Mouse (Mus musculus): ENCODE data around the gene Clba1. TPM values are rescaled to one million over a fixed set of nuclear protein-coding genes. Genes with fewer than 3 reads are reported as not detected.

The Clba1 gene
- polyA plus RNA-seq, 1 experiment from 2014 or later = 0.69 TPM

- WGBS (ENCODE audit: insufficient replicate concordance) = 85% methylated on average over 3 of the region's 3 CpGs
- H3K36me3 ChIP-seq (replicated peaks; ENCODE audit: insufficient read depth, low read length) = no peaks in the 10 kb centered on the region
- no peak overlapping the region for H3K27ac ChIP-seq (ENCODE audit: low read depth)
- ATAC-seq (no peak), DNase-seq (no peak)
- H3K27me3 ChIP-seq (ENCODE audit: insufficient read depth, low read length) = no peaks in the 10 kb centered on the region
- no peak overlapping the region for H3K4me2 ChIP-seq (ENCODE audit: low read depth, low read length)
- peaks cover 4% of the 10 kb centered on the region; the same call in 1 of the 2 replicates for H3K4me1 ChIP-seq (ENCODE audit: insufficient read depth)
- H3K4me3 ChIP-seq (ENCODE audit: low read depth, low read length) = no peak overlapping the region
- TF ChIP-seq CTCF (IDR thresholded peaks at IDR 0.05; ENCODE audit: low read depth) = peak; percentile 27; the same call in 1 of the 2 replicates
- TF ChIP-seq EP300 (IDR thresholded peaks at IDR 0.05; ENCODE audit: low read depth) = no peak
- H3K9ac ChIP-seq (replicated peaks) = no peak overlapping the region
- no peaks in the 10 kb centered on the region for H3K9me3 ChIP-seq (ENCODE audit: low read length)
These were observed 47.6 kb downstream of the Clba1 start for GRCm38 (mm10) chr12:112856338-112856737.

GRCm38 (mm10) chr12:112857021-112857925, 48.5 kb downstream of the Clba1 start:
- Histone ChIP-seq H3K9me3 (ENCODE audit: low read length) (no peaks in the 10 kb centered on the region), H3K27me3 (ENCODE audit: insufficient read depth, low read length) (no peaks in the 10 kb centered on the region), H3K27ac (ENCODE audit: low read depth) (0 out of 2 replicates have a peak overlapping the region, but pooled peaks have one; percentile 22), H3K4me2 (ENCODE audit: low read depth, low read length) (no peak overlapping the region), H3K9ac (replicated peaks) (no peak overlapping the region), H3K36me3 (replicated peaks; ENCODE audit: insufficient read depth, low read length) (no peaks in the 10 kb centered on the region), H3K4me1 (ENCODE audit: insufficient read depth) (peaks cover 9% of the 10 kb centered on the region), H3K4me3 (ENCODE audit: low read depth, low read length) (no peak overlapping the region)
- peak; percentile 45 for ATAC-seq
- TF ChIP-seq EP300 (IDR thresholded peaks at IDR 0.05; ENCODE audit: low read depth) (no peak), CTCF (IDR thresholded peaks at IDR 0.05; ENCODE audit: low read depth) (no peak)
- DNase-seq = no peak
- WGBS (ENCODE audit: insufficient replicate concordance) = 54% methylated on average over 9 of the region's 9 CpGs

- no peak for TF ChIP-seq EP300 (IDR thresholded peaks at IDR 0.05; ENCODE audit: low read depth)
- no peak for TF ChIP-seq CTCF (IDR thresholded peaks at IDR 0.05; ENCODE audit: low read depth)
- H3K4me1 ChIP-seq (ENCODE audit: insufficient read depth) = peaks cover 9% of the 10 kb centered on the region
- H3K4me2 ChIP-seq (ENCODE audit: low read depth, low read length) = no peak overlapping the region
- 79% methylated on average over 9 of the region's 9 CpGs for WGBS (ENCODE audit: insufficient replicate concordance)
- H3K9ac ChIP-seq (replicated peaks) = no peak overlapping the region
- H3K36me3 ChIP-seq (replicated peaks; ENCODE audit: insufficient read depth, low read length) = no peaks in the 10 kb centered on the region
- H3K27ac ChIP-seq (ENCODE audit: low read depth) = no peak overlapping the region
- ATAC-seq (no peak), DNase-seq (no peak)
- H3K9me3 ChIP-seq (ENCODE audit: low read length) = no peaks in the 10 kb centered on the region
- no peaks in the 10 kb centered on the region for H3K27me3 ChIP-seq (ENCODE audit: insufficient read depth, low read length)
- no peak overlapping the region for H3K4me3 ChIP-seq (ENCODE audit: low read depth, low read length)
These were observed 50.0 kb downstream of the Clba1 start for GRCm38 (mm10) chr12:112858581-112859336.

GRCm38 (mm10) chr12:112859930-112860329, 51.2 kb downstream of the Clba1 start:
- H3K9ac ChIP-seq (replicated peaks) = peak overlapping the region; percentile 21; the same call in 1 of the 2 replicates
- no peak for ATAC-seq
- no peak for DNase-seq
- H3K9me3 ChIP-seq (ENCODE audit: low read length) = no peaks in the 10 kb centered on the region
- peak overlapping the region; percentile 24; the same call in 1 of the 2 replicates for H3K27ac ChIP-seq (ENCODE audit: low read depth)
- H3K27me3 ChIP-seq (ENCODE audit: insufficient read depth, low read length) = no peaks in the 10 kb centered on the region
- 34% methylated on average over 8 of the region's 8 CpGs for WGBS (ENCODE audit: insufficient replicate concordance)
- peaks cover 9% of the 10 kb centered on the region for H3K4me1 ChIP-seq (ENCODE audit: insufficient read depth)
- peak overlapping the region; percentile 40 for H3K4me2 ChIP-seq (ENCODE audit: low read depth, low read length)
- no peaks in the 10 kb centered on the region for H3K36me3 ChIP-seq (replicated peaks; ENCODE audit: insufficient read depth, low read length)
- no peak for TF ChIP-seq CTCF (IDR thresholded peaks at IDR 0.05; ENCODE audit: low read depth)
- TF ChIP-seq EP300 (IDR thresholded peaks at IDR 0.05; ENCODE audit: low read depth) = no peak
- H3K4me3 ChIP-seq (ENCODE audit: low read depth, low read length) = no peak overlapping the region

GRCm38 (mm10) chr12:112860765-112861164, 52.0 kb downstream of the Clba1 start:
- Histone ChIP-seq H3K4me3 (ENCODE audit: low read depth, low read length) (no peak overlapping the region), H3K27me3 (ENCODE audit: insufficient read depth, low read length) (no peaks in the 10 kb centered on the region), H3K9me3 (ENCODE audit: low read length) (no peaks in the 10 kb centered on the region), H3K4me1 (ENCODE audit: insufficient read depth) (peaks cover 9% of the 10 kb centered on the region), H3K36me3 (replicated peaks; ENCODE audit: insufficient read depth, low read length) (no peaks in the 10 kb centered on the region), H3K27ac (ENCODE audit: low read depth) (no peak overlapping the region; the same call in 1 of the 2 replicates), H3K9ac (replicated peaks) (peak overlapping the region; percentile 21; the same call in 1 of the 2 replicates), H3K4me2 (ENCODE audit: low read depth, low read length) (peak overlapping the region; percentile 40)
- TF ChIP-seq CTCF (IDR thresholded peaks at IDR 0.05; ENCODE audit: low read depth) (no peak), EP300 (IDR thresholded peaks at IDR 0.05; ENCODE audit: low read depth) (no peak)
- DNase-seq (no peak), ATAC-seq (peak; percentile 40)
- WGBS (ENCODE audit: insufficient replicate concordance) = 41% methylated on average over 7 of the region's 7 CpGs

GRCm38 (mm10) chr12:112861911-112862321, 53.2 kb downstream of the Clba1 start:
- no peak overlapping the region for H3K4me2 ChIP-seq (ENCODE audit: low read depth, low read length)
- H3K4me1 ChIP-seq (ENCODE audit: insufficient read depth) = peaks cover 11% of the 10 kb centered on the region
- H3K36me3 ChIP-seq (replicated peaks; ENCODE audit: insufficient read depth, low read length) = no peaks in the 10 kb centered on the region
- H3K27me3 ChIP-seq (ENCODE audit: insufficient read depth, low read length) = no peaks in the 10 kb centered on the region
- no peak overlapping the region for H3K9ac ChIP-seq (replicated peaks)
- no peak for DNase-seq
- 55% methylated on average over 9 of the region's 9 CpGs for WGBS (ENCODE audit: insufficient replicate concordance)
- no peak overlapping the region for H3K4me3 ChIP-seq (ENCODE audit: low read depth, low read length)
- no peak for TF ChIP-seq EP300 (IDR thresholded peaks at IDR 0.05; ENCODE audit: low read depth)
- no peak for TF ChIP-seq CTCF (IDR thresholded peaks at IDR 0.05; ENCODE audit: low read depth)
- ATAC-seq = no peak
- H3K27ac ChIP-seq (ENCODE audit: low read depth) = no peak overlapping the region
- H3K9me3 ChIP-seq (ENCODE audit: low read length) = no peaks in the 10 kb centered on the region
